In genomic region chr2:38350386-38350785, GRCm38 (mm10) we compare ENCODE assay signal across 7 mouse cellular contexts. TPM values are rescaled to one million over a fixed set of nuclear protein-coding genes. Genes with fewer than 3 reads are reported as not detected.
DNase-seq lines count a peak whose midpoint lies in the region; ATAC-seq and TF ChIP-seq lines count a peak whose summit lies in the region.

No protein-coding gene starts in this region.

- intact Hi-C loops in left cerebral cortex, postnatal 14 days (cut with DNase I), result loop anchor here (5.0 kb wide), 1 partner anchor 423 kb away; no protein-coding TSS in a partner anchor

- H3K27ac ChIP-seq in lung, embryonic 15.5 days, result no peak overlapping the region
- H3K27ac ChIP-seq in forebrain, embryonic 13.5 days, result peak overlapping the region; percentile 99
- peak overlapping the region; percentile 79 for H3K27ac ChIP-seq in limb, embryonic 13.5 days
- no peak overlapping the region for H3K27ac ChIP-seq in small intestine, adult 2 months (ENCODE audit: insufficient read depth, low read depth, low read length)

- WGBS in lung, embryonic 15.5 days, result 1% methylated on average over 13 of the region's 13 CpGs
- under 1% methylated on average over 13 of the region's 13 CpGs for WGBS in forebrain, embryonic 13.5 days
- WGBS in limb, embryonic 13.5 days, result 0% methylated on average over 13 of the region's 13 CpGs
- WGBS in small intestine, adult 2 months, result 2% methylated on average over 13 of the region's 13 CpGs

- H3K4me3 ChIP-seq in lung, embryonic 15.5 days, result peak overlapping the region; percentile 36
- H3K4me3 ChIP-seq in forebrain, embryonic 13.5 days, result peak overlapping the region; percentile 91
- peak overlapping the region; percentile 70 for H3K4me3 ChIP-seq in limb, embryonic 13.5 days
- H3K4me3 ChIP-seq in small intestine, adult 2 months (ENCODE audit: low read depth, low read length), result peak overlapping the region; percentile 53

- H3K9me3 ChIP-seq in lung, embryonic 15.5 days, result no peaks in the 10 kb centered on the region
- no peaks in the 10 kb centered on the region for H3K9me3 ChIP-seq in forebrain, embryonic 13.5 days (replicated peaks)
- no peaks in the 10 kb centered on the region for H3K9me3 ChIP-seq in limb, embryonic 13.5 days

- H3K4me2 ChIP-seq in lung, embryonic 15.5 days, result peak overlapping the region; percentile 75
- peak overlapping the region; percentile 93 for H3K4me2 ChIP-seq in forebrain, embryonic 13.5 days
- H3K4me2 ChIP-seq in limb, embryonic 13.5 days (replicated peaks), result peak overlapping the region; percentile 82

- H3K27me3 ChIP-seq in lung, embryonic 15.5 days, result peaks cover 100% of the 10 kb centered on the region
- peaks cover 32% of the 10 kb centered on the region for H3K27me3 ChIP-seq in forebrain, embryonic 13.5 days
- peaks cover 91% of the 10 kb centered on the region for H3K27me3 ChIP-seq in limb, embryonic 13.5 days
- H3K27me3 ChIP-seq in small intestine, adult 2 months (ENCODE audit: control insufficient read depth, insufficient read depth, low read length), result peaks cover 94% of the 10 kb centered on the region

- peaks cover 26% of the 10 kb centered on the region for H3K4me1 ChIP-seq in lung, embryonic 15.5 days
- peaks cover 78% of the 10 kb centered on the region for H3K4me1 ChIP-seq in forebrain, embryonic 13.5 days
- peaks cover 69% of the 10 kb centered on the region for H3K4me1 ChIP-seq in limb, embryonic 13.5 days
- H3K4me1 ChIP-seq in small intestine, adult 2 months (ENCODE audit: control insufficient read depth, insufficient read depth, insufficient read length, low read length), result peaks cover 15% of the 10 kb centered on the region

- no peak for DNase-seq in lung, postnatal 4 days
- no peak for DNase-seq in cerebellum, adult 18-20 months
- DNase-seq in left cerebral cortex, postnatal 14 days (ENCODE audit: low spot score in 2 of 2), result no peak

- TF ChIP-seq POLR2A in small intestine, adult 2 months (IDR thresholded peaks at IDR 0.05; ENCODE audit: low read depth, low read length), result no peak

- H3K36me3 ChIP-seq in lung, embryonic 15.5 days, result no peaks in the 10 kb centered on the region
- H3K36me3 ChIP-seq in forebrain, embryonic 13.5 days (ENCODE audit: poor library complexity, severe bottlenecking), result peaks cover 19% of the 10 kb centered on the region
- H3K36me3 ChIP-seq in limb, embryonic 13.5 days, result no peaks in the 10 kb centered on the region
- no peaks in the 10 kb centered on the region for H3K36me3 ChIP-seq in small intestine, adult 2 months (ENCODE audit: control insufficient read depth, insufficient read depth, low read length)

- no peak for TF ChIP-seq CTCF in small intestine, adult 2 months (IDR thresholded peaks at IDR 0.05; ENCODE audit: extremely low read depth, insufficient read length, insufficient replicate concordance, low read depth, low read length)

- no peak overlapping the region for H3K9ac ChIP-seq in lung, embryonic 15.5 days
- peak overlapping the region; percentile 100 for H3K9ac ChIP-seq in forebrain, embryonic 13.5 days
- H3K9ac ChIP-seq in limb, embryonic 13.5 days, result peak overlapping the region; percentile 62

- ATAC-seq in lung, embryonic 15.5 days (ENCODE audit: borderline replicate concordance, extremely low read depth, low FRiP score, low TSS enrichment), result peak; percentile 17; the same call in 1 of the 2 replicates
- peak; percentile 36 for ATAC-seq in forebrain, embryonic 13.5 days
- peak; percentile 44 for ATAC-seq in limb, embryonic 13.5 days (ENCODE audit: low FRiP score, low read depth)

RNA-seq across cellular contexts. Expression of gene Lhx2, which starts 11.3 kb away (rescaled TPM):
- 0.05 TPM in 1 of 2 replicates, not detected in the other for polyA plus RNA-seq in lung, embryonic 15.5 days (2015; fragmentation: Nextera tagmentation; extraction: Ambion mirVana)
- polyA plus RNA-seq in forebrain, embryonic 13.5 days (2015; fragmentation: Nextera tagmentation; extraction: Ambion mirVana), result 153 and 167 TPM in 2 replicates
- 15.4 and 17.4 TPM in 2 replicates for polyA plus RNA-seq in limb, embryonic 13.5 days (2015; fragmentation: Nextera tagmentation; extraction: Ambion mirVana)
- 0.05 and 0.08 TPM in 2 replicates for polyA plus RNA-seq in small intestine, adult 2 months (2012; rRNA removed)
- total RNA-seq in left cerebral cortex, postnatal 14 days (2021), result 10 to 100 TPM; 73.2 to 85.4 TPM

Comparison
In these comparisons a context has a peak if more than half of its experiments do, and no peak if none do; other contexts are left out.
1. H3K27ac ChIP-seq: peak in forebrain, embryonic 13.5 days (single experiment) and limb, embryonic 13.5 days (single experiment); none in lung, embryonic 15.5 days (single experiment) and small intestine, adult 2 months (single experiment).
2. H3K4me3 ChIP-seq: peak in every context shown above with its lines; median percentile 91 in forebrain, embryonic 13.5 days; 70 in limb, embryonic 13.5 days; 53 in small intestine, adult 2 months; 36 in lung, embryonic 15.5 days.
3. RNA of gene Lhx2, which starts 11.3 kb away (polyA plus RNA-seq): 153 to 167 TPM in forebrain, embryonic 13.5 days and 15.4 to 17.4 TPM in limb, embryonic 13.5 days; 0.05 TPM in lung, embryonic 15.5 days and 0.05 to 0.08 TPM in small intestine, adult 2 months; every median in the first group is over 10 times any median in the second.
4. Peak in every context shown above with its lines, with median percentiles within 50 percentile points of each other: ATAC-seq and H3K4me2 ChIP-seq.